Mouse (Mus musculus): ENCODE results near the gene Kif18b.

The Kif18b gene

GRCm38 (mm10) chr11:102924557-102925350 is at the start of gene Kif18b:
Gene Kif18b, minus strand, starts transcription at chr11:102925124.
- peak; percentile 87 for DNase-seq

DNA sequence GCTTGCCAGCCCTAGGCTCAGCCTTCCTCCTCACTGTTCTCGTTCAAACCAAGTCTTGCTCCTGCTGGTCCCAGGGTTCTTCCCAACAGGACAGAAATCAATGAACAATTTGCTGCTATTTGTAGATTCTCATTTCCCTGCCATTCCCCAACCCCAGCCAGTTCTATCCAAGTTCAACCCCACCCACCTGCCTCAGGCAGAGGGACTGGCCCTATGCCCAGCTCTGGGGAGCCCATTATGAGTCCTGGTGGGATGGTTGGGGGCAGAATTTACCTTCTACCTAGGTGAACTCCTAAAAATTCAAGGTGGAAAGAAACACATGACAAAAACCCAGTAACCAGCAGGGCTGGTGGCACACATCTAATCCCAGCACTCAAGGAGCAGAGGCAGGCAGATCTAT is 47.4 kb upstream of the Kif18b start:
- DNase-seq: no peak

GRCm38 (mm10) chr11:102971604-102972003 is 46.7 kb upstream of the Kif18b start:
- DNase-seq: peak; percentile 17

DNA sequence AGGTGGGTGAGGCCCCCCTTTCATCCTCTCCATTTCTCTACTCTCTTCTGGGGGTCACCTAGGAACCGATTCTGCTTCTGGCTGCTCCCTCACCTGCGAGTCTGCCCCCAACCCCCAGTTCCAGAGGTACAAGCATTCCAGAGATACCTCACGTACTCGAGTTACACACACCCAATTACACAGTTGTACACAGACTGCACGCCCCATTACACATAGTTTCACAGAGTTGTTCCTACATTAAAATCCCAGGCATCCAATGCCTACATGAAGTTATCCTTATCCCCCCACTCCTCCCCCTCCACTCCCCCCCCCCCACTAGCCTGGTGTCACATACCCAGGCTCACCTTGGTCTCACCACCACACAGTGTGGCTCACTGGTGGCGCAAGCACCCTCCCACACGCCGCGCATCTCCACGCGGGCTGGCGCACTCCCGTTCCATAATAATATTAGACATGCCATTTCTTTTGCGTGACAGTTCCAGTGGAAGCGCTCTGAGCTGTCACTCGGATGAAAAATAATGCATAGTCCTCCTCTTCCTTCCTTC is 39.7 kb upstream of the Kif18b start:
- no peak for DNase-seq

GRCm38 (mm10) chr11:102963855-102964546 is 39.1 kb upstream of the Kif18b start:
- DNase-seq: no peak

- DNase-seq: no peak
Measured at GRCm38 (mm10) chr11:102963246-102963854, 38.4 kb upstream of the Kif18b start.

- DNase-seq: no peak
Measured at GRCm38 (mm10) chr11:102962861-102963245, 37.9 kb upstream of the Kif18b start.

DNA sequence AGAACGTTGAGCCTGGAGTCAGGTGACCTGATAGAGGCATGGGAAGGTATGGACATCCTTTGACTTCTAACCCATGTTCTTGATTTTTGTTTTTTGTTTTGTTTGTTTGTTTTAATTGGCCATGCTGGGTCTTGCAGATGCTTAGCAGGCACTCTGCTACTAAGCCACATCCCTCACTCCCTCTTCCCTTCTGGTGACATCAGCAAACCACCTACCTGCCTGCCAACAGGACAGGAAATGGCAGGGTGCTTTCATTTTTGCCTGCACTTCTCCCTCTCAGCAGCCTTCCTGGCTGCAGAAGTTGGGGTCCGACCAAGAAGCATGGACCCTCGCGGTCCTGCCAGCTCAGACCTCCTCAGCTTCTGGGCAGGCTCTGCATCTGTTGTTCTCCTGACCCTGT is 36.2 kb upstream of the Kif18b start:
- no peak for DNase-seq

- no peak for DNase-seq
Measured at GRCm38 (mm10) chr11:102958870-102959269, 33.9 kb upstream of the Kif18b start.

DNA sequence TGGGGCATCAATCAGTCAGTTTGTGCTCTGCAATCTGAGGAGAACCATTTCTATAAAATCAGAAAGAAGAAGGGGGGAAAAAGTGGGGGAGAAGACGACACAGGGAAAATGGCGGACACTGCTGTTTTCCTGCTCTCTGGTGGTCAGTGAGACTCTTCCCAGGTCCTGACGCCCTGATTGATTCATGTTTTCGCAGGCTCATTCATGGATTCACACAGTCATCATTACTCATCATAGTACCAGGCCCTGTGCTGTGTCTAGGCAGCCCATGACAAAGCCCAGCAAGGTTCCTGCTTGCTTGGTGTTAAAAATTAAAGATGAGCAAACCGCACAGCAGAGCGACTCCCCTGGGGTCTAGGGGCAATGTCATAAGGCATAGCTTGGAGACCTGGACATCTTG is 33.5 kb upstream of the Kif18b start:
- no peak for DNase-seq

DNA sequence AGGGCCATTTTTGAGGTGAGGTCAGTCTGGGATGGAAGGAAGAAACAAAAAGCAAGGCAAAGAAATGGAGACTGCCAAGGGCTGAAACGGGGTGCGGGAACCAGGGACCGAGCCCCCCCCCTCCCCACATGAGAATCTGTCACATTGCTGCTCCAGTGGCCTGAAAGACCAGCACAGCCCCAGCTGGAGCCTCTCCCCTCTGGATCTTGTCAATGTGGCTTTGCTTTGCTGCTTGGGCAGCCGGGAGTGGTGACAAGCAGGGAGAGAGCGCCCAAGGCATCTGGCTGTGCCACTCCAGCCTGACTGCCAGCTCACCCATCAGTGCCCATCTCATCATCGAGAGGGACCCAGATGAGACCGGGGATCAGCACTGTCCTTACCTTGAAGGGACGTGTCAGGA is 32.8 kb upstream of the Kif18b start:
- DNase-seq: no peak

DNA sequence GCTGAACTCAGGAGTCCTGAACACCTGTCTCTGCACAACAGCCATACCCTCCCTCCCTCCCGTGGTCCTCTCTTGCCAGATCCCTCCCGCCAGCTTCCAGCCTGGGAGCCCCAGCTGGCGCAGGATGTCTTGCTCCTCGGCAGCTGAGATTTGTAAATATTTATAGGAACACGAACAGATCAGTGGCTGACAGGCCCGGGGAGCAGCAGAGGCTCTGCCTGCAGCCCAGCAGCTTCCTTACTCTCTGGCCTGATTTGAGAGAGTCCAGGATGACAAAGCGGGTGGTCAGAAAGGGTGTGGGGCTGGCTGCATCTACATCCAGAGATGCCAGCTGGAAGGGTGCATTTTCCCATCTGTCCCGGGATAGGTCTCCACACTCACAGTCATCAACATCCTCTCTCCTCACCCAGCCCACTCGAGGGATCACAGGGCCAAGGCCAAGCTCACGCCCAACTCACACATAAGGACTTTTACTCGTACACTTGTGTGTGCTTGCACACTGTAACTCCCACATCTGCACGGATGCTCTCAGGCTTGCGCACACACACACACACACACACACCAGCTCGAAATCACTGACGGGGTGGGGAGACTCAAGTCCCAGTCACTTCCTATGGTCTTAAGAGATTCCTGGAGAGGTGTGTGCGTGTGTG is 32.2 kb upstream of the Kif18b start:
- DNase-seq: peak; percentile 15

DNA sequence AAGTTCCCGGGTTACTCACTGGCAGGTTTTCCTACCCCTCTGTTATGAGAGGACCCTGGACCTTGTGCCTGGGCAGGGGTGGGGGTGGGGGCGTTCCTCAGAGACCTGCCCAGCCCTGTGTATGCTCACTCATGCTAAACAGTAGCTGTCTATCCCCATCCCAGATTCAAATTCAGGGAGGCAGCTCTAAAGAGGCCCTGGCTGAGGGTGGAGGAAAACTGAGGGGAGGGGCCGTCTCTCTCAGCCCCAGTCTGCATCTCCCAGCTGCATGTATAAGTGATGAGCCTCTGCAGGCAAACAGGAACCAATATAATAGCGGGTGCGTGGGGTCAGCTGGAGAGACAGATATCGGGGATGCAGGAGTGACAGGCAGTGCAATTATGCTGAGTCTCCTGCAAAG is 28.0 kb upstream of the Kif18b start:
- DNase-seq: no peak

- peak; percentile 28 for DNase-seq
Measured at GRCm38 (mm10) chr11:102948043-102948961, 23.4 kb upstream of the Kif18b start.

DNA sequence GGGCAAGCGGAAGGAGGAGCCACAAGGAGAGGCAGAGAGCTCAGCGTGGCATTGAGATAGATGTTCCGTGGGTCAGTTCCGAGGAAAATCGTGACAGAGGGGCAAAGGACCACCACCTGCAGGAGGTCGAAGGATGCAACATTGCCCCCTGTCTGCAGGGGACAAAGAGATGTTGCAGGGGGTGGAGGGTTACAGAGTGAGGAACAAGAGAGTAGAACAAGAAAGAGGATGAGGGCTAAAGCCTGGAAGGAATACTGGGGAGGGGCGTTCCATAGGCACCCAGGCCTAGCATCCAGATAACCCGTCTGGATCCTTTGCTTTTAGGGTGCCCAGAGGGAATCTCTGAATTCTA is 22.0 kb upstream of the Kif18b start:
- no peak for DNase-seq

- DNase-seq: peak; percentile 69
Measured at GRCm38 (mm10) chr11:102946265-102946991, 21.5 kb upstream of the Kif18b start, which contains the start of gene C1ql1. Gene C1ql1, minus strand, starts transcription at chr11:102946688.

DNA sequence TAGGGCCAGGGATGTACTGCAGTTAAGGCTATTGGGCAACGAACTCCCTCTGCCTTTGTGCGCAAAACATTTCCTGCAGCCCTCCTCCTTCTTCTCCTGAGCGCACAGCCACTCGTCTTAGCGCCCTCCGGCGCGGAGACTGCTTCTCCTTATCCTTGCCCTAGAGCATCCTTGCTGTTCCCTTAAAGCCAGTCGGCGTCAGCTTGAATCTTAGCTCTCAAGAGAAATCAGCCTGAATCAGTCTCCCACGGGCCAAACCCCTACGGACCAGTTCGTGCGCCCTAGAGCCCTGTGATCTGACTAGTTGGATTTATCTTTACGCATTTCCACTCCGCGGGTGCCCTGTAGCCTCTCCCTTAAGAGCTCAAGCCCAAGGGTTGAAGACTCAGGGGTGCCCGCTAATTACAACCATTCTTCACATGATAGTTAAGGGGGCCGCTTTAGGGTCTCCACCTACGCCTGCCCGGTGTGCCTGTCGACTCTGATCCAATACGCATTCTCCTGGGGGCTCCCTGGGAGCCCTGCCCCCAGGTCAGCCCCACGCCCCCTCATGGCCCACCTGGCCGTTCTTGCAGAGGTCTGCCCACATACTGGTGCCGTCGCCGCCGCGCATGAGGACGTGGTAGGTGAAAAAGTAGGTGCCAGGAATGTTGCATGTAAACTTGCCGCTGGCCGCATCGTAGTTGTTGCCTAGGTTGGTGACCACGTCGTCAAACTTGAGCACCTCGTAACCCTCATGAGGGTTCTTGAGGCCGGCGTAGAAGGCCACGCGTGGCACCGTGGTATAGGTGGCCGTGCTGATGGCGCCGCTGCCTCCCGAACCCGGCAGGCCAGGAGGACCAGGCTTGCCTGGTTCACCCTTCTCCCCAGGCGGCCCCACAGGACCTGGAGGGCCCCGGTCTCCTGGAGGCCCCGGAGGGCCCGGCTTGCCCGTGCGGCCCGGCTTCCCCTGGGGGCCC is 20.7 kb upstream of the Kif18b start:
- no peak for DNase-seq

DNA sequence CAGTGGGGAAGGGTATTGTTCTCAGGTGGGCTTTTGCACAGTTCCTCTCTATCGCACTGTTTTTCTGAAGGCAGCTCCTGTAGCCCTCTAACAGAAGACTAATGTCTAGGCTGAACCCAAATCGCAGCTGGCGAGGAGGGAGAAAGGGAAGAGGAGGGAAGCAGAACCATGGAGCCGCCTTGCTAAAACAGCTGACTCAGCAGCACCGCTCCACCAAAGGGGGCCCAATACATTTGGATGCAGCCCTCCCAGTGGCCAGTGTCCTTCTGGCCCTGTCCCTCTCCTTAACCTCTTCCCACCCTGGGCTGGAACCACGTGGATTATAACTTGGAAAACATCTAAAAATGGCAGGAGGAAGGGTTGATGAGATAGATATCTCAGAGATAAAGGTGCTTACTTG is 16.3 kb upstream of the Kif18b start:
- no peak for DNase-seq

DNA sequence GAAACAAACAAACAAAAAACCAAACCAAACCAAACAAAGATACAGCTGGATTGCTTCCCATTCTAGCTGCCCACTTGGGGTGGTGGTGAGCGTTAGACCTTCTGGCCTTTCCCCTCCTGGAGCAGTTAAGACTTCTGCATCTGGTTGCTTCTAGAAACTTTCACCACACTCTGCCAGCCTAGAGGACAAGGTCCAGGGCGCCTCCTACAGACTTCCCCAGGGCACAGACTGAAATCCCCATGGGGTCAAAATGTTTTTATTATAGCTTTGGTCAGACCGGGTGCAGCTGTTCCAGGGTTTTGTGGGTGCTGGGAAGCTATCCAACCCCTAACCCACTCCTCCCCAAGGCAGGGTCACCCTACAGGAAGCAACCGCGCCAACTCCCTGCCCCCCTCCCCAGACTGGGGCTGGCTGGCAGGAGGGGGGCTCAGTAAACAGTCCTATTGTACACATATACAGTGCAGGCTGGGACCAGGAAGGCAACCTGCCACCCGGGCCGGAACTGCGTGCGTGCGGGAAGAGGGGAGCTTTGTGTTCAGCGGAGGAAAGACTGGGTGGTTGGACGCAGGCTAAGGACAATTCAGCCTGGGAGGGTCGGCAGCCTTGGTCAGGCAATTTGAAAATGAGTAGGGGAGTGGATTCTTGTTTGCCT is 14.2 kb upstream of the Kif18b start:
- no peak for DNase-seq

All from right cerebral cortex, postnatal 25 days (tissue).